31 mouse cellular contexts compared by ENCODE assay signal in genomic region chr14:31951894-31952293, GRCm38 (mm10).
"Had no signal": no experiment of that assay in that cellular context is flagged by ENCODE, and none has a peak within 500 bp of the region (broad histone marks: within the 10 kb centered on the region; RNA-seq: fewer than 3 reads in every experiment).

No protein-coding gene starts in this region.

- H3K4me2 ChIP-seq: limb, embryonic 12.5 days; limb, embryonic 13.5 days; limb, embryonic 15.5 days; liver, embryonic 11.5 days; liver, embryonic 12.5 days; liver, embryonic 13.5 days; liver, embryonic 15.5 days; lung, embryonic 14.5 days; lung, embryonic 15.5 days; midbrain, embryonic 12.5 days; midbrain, embryonic 13.5 days; midbrain, embryonic 15.5 days; neural tube, embryonic 12.5 days; neural tube, embryonic 13.5 days had no signal

- H3K36me3 ChIP-seq: limb, embryonic 10.5 days; limb, embryonic 12.5 days; limb, embryonic 13.5 days; limb, embryonic 15.5 days; liver, embryonic 12.5 days; liver, embryonic 13.5 days; liver, embryonic 15.5 days; lung, embryonic 15.5 days; midbrain, embryonic 12.5 days; midbrain, embryonic 13.5 days; midbrain, embryonic 15.5 days; neural tube, embryonic 12.5 days; neural tube, embryonic 13.5 days had no signal

- DNase-seq: left cerebral cortex, postnatal 4 days; liver; liver, embryonic 13.5 days; liver, postnatal 0 days; lung, adult 18-20 months; lung, adult 2 months; lung, embryonic 14.5 days; lung, postnatal 10 days; lung, postnatal 14 days; lung, postnatal 36 days; lung, postnatal 4 days; midbrain, embryonic 14.5 days had no signal

- H3K4me3 ChIP-seq: limb, embryonic 10.5 days; limb, embryonic 12.5 days; limb, embryonic 13.5 days; limb, embryonic 15.5 days; liver, embryonic 12.5 days; liver, embryonic 13.5 days; liver, embryonic 15.5 days; lung, embryonic 15.5 days; megakaryocyte, embryonic 14.5 days; midbrain, embryonic 12.5 days; midbrain, embryonic 13.5 days; midbrain, embryonic 15.5 days; myocyte; neural tube, embryonic 12.5 days; neural tube, embryonic 13.5 days had no signal

- H3K4me1 ChIP-seq: limb, embryonic 10.5 days; limb, embryonic 12.5 days; limb, embryonic 13.5 days; liver, embryonic 12.5 days; liver, embryonic 13.5 days; liver, embryonic 15.5 days; lung, embryonic 15.5 days; megakaryocyte, embryonic 14.5 days; midbrain, embryonic 15.5 days; neural tube, embryonic 12.5 days; neural tube, embryonic 13.5 days had no signal

- H3K9ac ChIP-seq: limb, embryonic 12.5 days; limb, embryonic 13.5 days; limb, embryonic 15.5 days; liver, embryonic 12.5 days; liver, embryonic 13.5 days; liver, embryonic 14.5 days; liver, embryonic 15.5 days; liver, postnatal 0 days; lung, embryonic 14.5 days; lung, embryonic 15.5 days; midbrain, embryonic 12.5 days; midbrain, embryonic 13.5 days; midbrain, embryonic 15.5 days; neural tube, embryonic 12.5 days; neural tube, embryonic 13.5 days had no signal

- H3K27ac ChIP-seq: limb, embryonic 10.5 days; limb, embryonic 12.5 days; limb, embryonic 13.5 days; limb, embryonic 15.5 days; liver, embryonic 12.5 days; liver, embryonic 13.5 days; liver, embryonic 14.5 days; liver, embryonic 15.5 days; lung, embryonic 15.5 days; macrophage; midbrain, embryonic 12.5 days; midbrain, embryonic 13.5 days; midbrain, embryonic 15.5 days; neural tube, embryonic 12.5 days; neural tube, embryonic 13.5 days had no signal

- H3K27me3 ChIP-seq: limb, embryonic 12.5 days; limb, embryonic 13.5 days; limb, embryonic 15.5 days; liver, embryonic 13.5 days; liver, embryonic 15.5 days; lung, embryonic 15.5 days; midbrain, embryonic 12.5 days; midbrain, embryonic 13.5 days; midbrain, embryonic 15.5 days; neural tube, embryonic 12.5 days; neural tube, embryonic 13.5 days had no signal

- H3K9me3 ChIP-seq: limb, embryonic 10.5 days; limb, embryonic 12.5 days; limb, embryonic 13.5 days; limb, embryonic 15.5 days; liver, embryonic 12.5 days; liver, embryonic 13.5 days; liver, embryonic 15.5 days; lung, embryonic 15.5 days; megakaryocyte, embryonic 14.5 days; midbrain, embryonic 12.5 days; midbrain, embryonic 13.5 days; midbrain, embryonic 15.5 days; neural tube, embryonic 12.5 days; neural tube, embryonic 13.5 days had no signal

- ATAC-seq: liver, embryonic 12.5 days; liver, postnatal 0 days; lung, postnatal 0 days; midbrain, embryonic 13.5 days; midbrain, embryonic 15.5 days; midbrain, embryonic 16.5 days had no signal
